Mouse (Mus musculus) ES-CJ7 (cell line): ENCODE measurements at regions not wholly inside any gene's neighbourhood (a gene's known extent, or its start where the extent isn't known, plus 50 kb on each side); places are given as distances from the start of the nearest gene placed in this dataset.
"Not testable (repeated sequence)": the region's sequence is repeated elsewhere in the genome, so short reads cannot be mapped to it uniquely, and the experiment has no call there.

ENCODE experiments used
- DNase-seq: peaks from one replicate; pipeline ENCODE4 v3.0.0; 2011; ENCODE audit warnings: low read depth, low spot score

GRCm38 (mm10) chr6:102005627-102006026, 567.3 kb downstream of the Cntn3 start:
- DNase-seq: no peak

- DNase-seq: no peak
Measured at GRCm38 (mm10) chr6:101998181-101998580, 574.7 kb downstream of the Cntn3 start.

- DNase-seq: no peak
Measured at GRCm38 (mm10) chr6:101997629-101998028, 575.3 kb downstream of the Cntn3 start.

- no peak for DNase-seq
Measured at GRCm38 (mm10) chr6:101992815-101993214, 580.1 kb downstream of the Cntn3 start.

GRCm38 (mm10) chr6:101981656-101982055, 591.2 kb downstream of the Cntn3 start:
- DNase-seq: peak; percentile 57

- DNase-seq: peak; percentile 90
Measured at GRCm38 (mm10) chr6:101979213-101979612, 593.7 kb downstream of the Cntn3 start.

GRCm38 (mm10) chr6:101964941-101965340, 587.2 kb upstream of the Pdzrn3 start:
- DNase-seq: no peak

GRCm38 (mm10) chr6:101961476-101961875, 583.8 kb upstream of the Pdzrn3 start:
- DNase-seq: not testable (repeated sequence)

- no peak for DNase-seq
Measured at GRCm38 (mm10) chr6:101949681-101950080, 572.0 kb upstream of the Pdzrn3 start.

GRCm38 (mm10) chr6:101948950-101949349, 571.3 kb upstream of the Pdzrn3 start:
- no peak for DNase-seq

GRCm38 (mm10) chr6:101940266-101940866, 562.7 kb upstream of the Pdzrn3 start:
- no peak for DNase-seq

GRCm38 (mm10) chr6:101938393-101938985, 560.8 kb upstream of the Pdzrn3 start:
- no peak for DNase-seq

GRCm38 (mm10) chr6:101937467-101938392, 560.0 kb upstream of the Pdzrn3 start:
- no peak for DNase-seq

- no peak for DNase-seq
Measured at GRCm38 (mm10) chr6:101931768-101932167, 554.1 kb upstream of the Pdzrn3 start.

- DNase-seq: no peak
Measured at GRCm38 (mm10) chr6:101921686-101922085, 544.0 kb upstream of the Pdzrn3 start.

GRCm38 (mm10) chr6:101921186-101921585, 543.5 kb upstream of the Pdzrn3 start:
- DNase-seq: no peak

GRCm38 (mm10) chr6:101918914-101919313, 541.2 kb upstream of the Pdzrn3 start:
- no peak for DNase-seq

GRCm38 (mm10) chr6:101905029-101905342, 527.3 kb upstream of the Pdzrn3 start:
- DNase-seq: no peak

GRCm38 (mm10) chr6:101904234-101905028, 526.7 kb upstream of the Pdzrn3 start:
- no peak for DNase-seq

- no peak for DNase-seq
Measured at GRCm38 (mm10) chr6:101902276-101902675, 524.6 kb upstream of the Pdzrn3 start.

- no peak for DNase-seq
Measured at GRCm38 (mm10) chr6:101898544-101898943, 520.8 kb upstream of the Pdzrn3 start.

- no peak for DNase-seq
Measured at GRCm38 (mm10) chr6:101890655-101891054, 513.0 kb upstream of the Pdzrn3 start.
